13 mouse cellular contexts compared by ENCODE assay signal in genomic region chr4:72379011-72379410, GRCm38 (mm10).
DNase-seq lines count a peak whose midpoint lies in the region; ATAC-seq lines count a peak whose summit lies in the region.
"Had no signal": no experiment of that assay in that cellular context is flagged by ENCODE, and none has a peak within 500 bp of the region (broad histone marks: within the 10 kb centered on the region; RNA-seq: fewer than 3 reads in every experiment).

No protein-coding gene starts in this region.

- H3K36me3 ChIP-seq in embryonic facial prominence, embryonic 15.5 days = no peaks in the 10 kb centered on the region
- H3K36me3 ChIP-seq in embryonic facial prominence, embryonic 10.5 days (replicated peaks) = no peaks in the 10 kb centered on the region
- H3K36me3 ChIP-seq: stomach, embryonic 15.5 days had no signal

- peak; percentile 24; the same call in 1 of the 2 replicates for ATAC-seq in embryonic facial prominence, embryonic 15.5 days (ENCODE audit: insufficient number of reproducible peaks, low FRiP score, low TSS enrichment, low read depth)
- peak; percentile 29 for ATAC-seq in monocyte, adult 5-6 weeks (replicated peaks; ENCODE audit: insufficient number of reproducible peaks, low FRiP score, low TSS enrichment, poor library complexity, severe bottlenecking)
- ATAC-seq: inflammation-experienced regulatory T-cells, adult 6 months had no signal

- no peak overlapping the region for H3K27ac ChIP-seq in embryonic facial prominence, embryonic 15.5 days (replicated peaks)
- no peak overlapping the region for H3K27ac ChIP-seq in embryonic facial prominence, embryonic 10.5 days (replicated peaks)
- H3K27ac ChIP-seq: stomach, embryonic 15.5 days had no signal

- H3K4me2 ChIP-seq in embryonic facial prominence, embryonic 15.5 days (replicated peaks) = no peak overlapping the region
- H3K4me2 ChIP-seq: stomach, embryonic 15.5 days had no signal

- H3K27me3 ChIP-seq in embryonic facial prominence, embryonic 15.5 days = no peaks in the 10 kb centered on the region
- H3K27me3 ChIP-seq in embryonic facial prominence, embryonic 10.5 days (replicated peaks; ENCODE audit: low read depth, poor library complexity, severe bottlenecking) = no peaks in the 10 kb centered on the region
- H3K27me3 ChIP-seq: stomach, embryonic 15.5 days had no signal

- no peak overlapping the region for H3K9ac ChIP-seq in embryonic facial prominence, embryonic 15.5 days
- H3K9ac ChIP-seq: stomach, embryonic 15.5 days had no signal

- H3K9me3 ChIP-seq in embryonic facial prominence, embryonic 15.5 days (replicated peaks) = no peaks in the 10 kb centered on the region
- H3K9me3 ChIP-seq in embryonic facial prominence, embryonic 10.5 days = no peaks in the 10 kb centered on the region
- H3K9me3 ChIP-seq: stomach, embryonic 15.5 days had no signal

- H3K4me3 ChIP-seq in embryonic facial prominence, embryonic 15.5 days (replicated peaks) = no peak overlapping the region
- H3K4me3 ChIP-seq in embryonic facial prominence, embryonic 10.5 days = no peak overlapping the region
- H3K4me3 ChIP-seq: stomach, embryonic 15.5 days had no signal

- H3K4me1 ChIP-seq in embryonic facial prominence, embryonic 15.5 days = peaks cover 7% of the 10 kb centered on the region; the same call in 1 of the 2 replicates
- H3K4me1 ChIP-seq in embryonic facial prominence, embryonic 10.5 days = no peaks in the 10 kb centered on the region; the same call in none of the 2 replicates
- H3K4me1 ChIP-seq: stomach, embryonic 15.5 days had no signal

- no peak for DNase-seq in embryonic facial prominence, embryonic 10.5 days (ENCODE audit: low spot score)
- DNase-seq in ovary, adult 18-20 months (ENCODE audit: low spot score) = peak; percentile 15
- DNase-seq in ovary, postnatal 14 days (ENCODE audit: low spot score) = no peak
- DNase-seq in kidney, postnatal 4 days = peak; percentile 8 to 28
- DNase-seq in urinary bladder, adult 2 months (ENCODE audit: low spot score) = no peak
- DNase-seq in right cerebral cortex, adult 18-20 months = no peak
- DNase-seq: embryo, embryonic 11 days; heart, postnatal 36 days; retina, postnatal 1 day had no signal

Comparison
In these comparisons a context has a peak if more than half of its experiments do, and no peak if none do; other contexts are left out.
1. DNase-seq: peak in ovary, adult 18-20 months (single experiment) and kidney, postnatal 4 days (2 of 2); none in embryonic facial prominence, embryonic 10.5 days (single experiment), ovary, postnatal 14 days (single experiment), urinary bladder, adult 2 months (single experiment) and right cerebral cortex, adult 18-20 months (single experiment).